Mouse (Mus musculus) midbrain, embryonic 16.5 days (tissue): ENCODE results near the gene Tmem242. TPM values are rescaled to one million over a fixed set of nuclear protein-coding genes. Genes with fewer than 3 reads are reported as not detected.

Source experiments
- ATAC-seq: fragments of 200-750 bp; cut with Nextera tagmentation; 2 replicates; pipeline ENCODE4 v1.8.0; 2017; ENCODE audit warnings: moderate TSS enrichment
- H3K27ac ChIP-seq: fragments of 300-500 bp; sonication (generic); 2 replicates; pipeline ENCODE4 v1.5.1; 2014; ENCODE audit warnings: mild to moderate bottlenecking, low read length, mixed read lengths
- H3K27me3 ChIP-seq: fragments of 300-500 bp; sonication (generic); 2 replicates; pipeline ENCODE4 v1.6.1; 2014; ENCODE audit warnings: low read depth, low read length, mixed read lengths; ENCODE audit not compliant: control insufficient read depth, insufficient read depth
- H3K36me3 ChIP-seq: fragments of 300-500 bp; sonication (generic); 2 replicates; pipeline ENCODE4 v1.6.1; 2014; ENCODE audit warnings: mild to moderate bottlenecking, low read length, moderate library complexity, mixed read lengths; ENCODE audit not compliant: control insufficient read depth, insufficient read depth
- H3K4me1 ChIP-seq: fragments of 300-500 bp; sonication (generic); 2 replicates; pipeline ENCODE4 v1.6.1; 2014; ENCODE audit warnings: mild to moderate bottlenecking, low read length, mixed read lengths; ENCODE audit not compliant: control insufficient read depth, insufficient read depth
- H3K4me2 ChIP-seq: fragments of 300-500 bp; sonication (generic); 2 replicates; pipeline ENCODE4 v1.6.1; 2014; ENCODE audit warnings: mild to moderate bottlenecking, low read length, mixed read lengths
- H3K4me3 ChIP-seq: fragments of 300-500 bp; sonication (generic); 2 replicates; pipeline ENCODE4 v1.5.1; 2014; ENCODE audit warnings: low read depth, mild to moderate bottlenecking, low read length, moderate library complexity, mixed read lengths
- H3K9ac ChIP-seq: fragments of 300-500 bp; sonication (generic); 2 replicates; pipeline ENCODE4 v1.6.1; 2014; ENCODE audit warnings: low read depth, low read length, mixed read lengths
- H3K9me3 ChIP-seq: fragments of 300-500 bp; sonication (generic); replicated peaks from 2 replicates; pipeline ENCODE4 v1.6.1; 2014; ENCODE audit warnings: mild to moderate bottlenecking, low read length, mixed read lengths; ENCODE audit not compliant: control insufficient read depth, poor library complexity, severe bottlenecking
- WGBS: fragments of 180-500 bp; shearing (Covaris S2); extraction: QIAGEN DNeasy Blood & Tissue Kit; methylation state at CpG from one replicate; pipeline ENCODE4 v1.1.7; 2014; 5-methylcytosine and 5-hydroxymethylcytosine counted together
- polyA plus RNA-seq: library from polyadenylated mRNA; unstranded; fragments of >200 nt; fragmentation: Nextera tagmentation; extraction: Ambion mirVana; gene quantifications from 2 replicates; pipeline ENCODE4 v1.2.1, GENCODE M21; 2015

Tmem242 gene
- 96.3 and 109 TPM in 2 replicates for polyA plus RNA-seq

DNA sequence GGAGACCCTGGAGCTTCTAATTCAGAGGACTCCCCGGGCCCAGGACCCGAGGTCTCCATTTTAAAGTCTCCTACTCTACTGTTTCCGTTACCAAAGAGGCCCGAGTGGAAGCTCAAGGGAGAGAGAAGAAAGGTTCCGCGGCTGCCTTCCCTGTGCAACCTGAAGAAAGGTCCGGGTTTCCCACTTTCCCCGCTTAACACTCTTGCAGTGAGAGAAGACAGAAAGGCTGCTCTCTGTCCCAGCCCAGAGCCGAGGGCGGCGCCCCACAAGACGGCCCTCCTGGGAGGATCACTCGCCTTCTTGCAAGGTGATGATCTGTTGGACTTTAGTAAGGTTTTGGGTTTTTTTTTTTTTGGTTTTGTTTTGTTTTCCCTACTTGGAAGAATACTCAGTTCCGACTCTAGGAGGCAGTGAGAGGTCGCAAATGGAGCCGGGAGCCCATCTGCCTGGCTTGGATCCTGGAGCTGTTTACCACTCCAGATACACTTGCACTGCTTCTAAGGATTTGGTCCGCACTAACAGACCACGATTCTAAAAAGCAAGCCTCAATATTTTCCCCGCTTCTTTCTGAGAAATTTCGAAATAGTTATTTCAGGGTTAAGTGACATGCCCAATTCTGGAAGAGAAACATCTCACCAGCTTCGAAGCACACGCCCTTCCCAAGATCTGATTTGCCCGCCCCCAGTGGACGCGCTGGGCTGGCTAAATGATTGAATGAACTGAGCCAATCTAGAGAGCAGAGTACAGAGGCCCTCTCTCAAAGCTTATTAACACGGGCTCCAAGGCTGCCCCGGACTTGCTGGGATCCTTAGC, at the start of gene Tmem242:
TSS of gene Tmem242 (minus strand) at position 101 of the 813 bp plus-strand sequence.
- peak within 1 kb of the TSS; percentile 50 for H3K4me3 ChIP-seq
- ATAC-seq, result peak; percentile 97
- H3K9ac ChIP-seq, result peak within 1 kb of the TSS; percentile 64
- no peaks in the 10 kb centered on the region for H3K9me3 ChIP-seq
- H3K4me1 ChIP-seq, result peaks cover 17% of the 10 kb centered on the region
- no peaks in the 10 kb centered on the region for H3K36me3 ChIP-seq
- under 1% methylated on average over 27 of the region's 27 CpGs for WGBS
- H3K27me3 ChIP-seq, result no peaks in the 10 kb centered on the region
- H3K4me2 ChIP-seq, result peak within 1 kb of the TSS; percentile 91
- H3K27ac ChIP-seq, result peak within 1 kb of the TSS; percentile 85

DNA sequence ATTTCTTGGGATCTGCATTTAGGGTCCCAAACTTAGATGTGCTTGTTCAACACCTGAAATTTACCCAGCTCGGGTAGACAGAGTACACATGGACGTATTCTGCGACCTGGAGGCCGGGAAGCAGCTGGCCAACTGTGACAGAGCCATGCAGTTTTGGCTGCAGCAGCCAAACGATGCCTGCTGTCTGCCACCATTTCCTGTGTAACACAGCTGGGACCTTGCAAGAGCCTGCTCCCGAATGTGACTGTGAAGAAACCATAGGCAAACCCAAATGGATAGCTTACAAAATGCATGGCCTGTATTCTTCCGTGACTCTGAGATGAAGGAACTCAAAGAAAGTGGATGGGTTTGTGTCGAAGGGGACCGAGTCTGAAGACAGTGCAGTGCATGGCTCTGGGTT, 48.1 kb upstream of the Tmem242 start:
- H3K36me3 ChIP-seq, result no peaks in the 10 kb centered on the region
- ATAC-seq, result no peak
- peaks cover 4% of the 10 kb centered on the region for H3K4me1 ChIP-seq
- no peaks in the 10 kb centered on the region for H3K27me3 ChIP-seq
- no peak overlapping the region for H3K9ac ChIP-seq
- 69% methylated on average over 9 of the region's 9 CpGs for WGBS
- H3K4me3 ChIP-seq, result no peak overlapping the region
- no peak overlapping the region for H3K4me2 ChIP-seq
- no peaks in the 10 kb centered on the region for H3K9me3 ChIP-seq
- no peak overlapping the region for H3K27ac ChIP-seq

DNA sequence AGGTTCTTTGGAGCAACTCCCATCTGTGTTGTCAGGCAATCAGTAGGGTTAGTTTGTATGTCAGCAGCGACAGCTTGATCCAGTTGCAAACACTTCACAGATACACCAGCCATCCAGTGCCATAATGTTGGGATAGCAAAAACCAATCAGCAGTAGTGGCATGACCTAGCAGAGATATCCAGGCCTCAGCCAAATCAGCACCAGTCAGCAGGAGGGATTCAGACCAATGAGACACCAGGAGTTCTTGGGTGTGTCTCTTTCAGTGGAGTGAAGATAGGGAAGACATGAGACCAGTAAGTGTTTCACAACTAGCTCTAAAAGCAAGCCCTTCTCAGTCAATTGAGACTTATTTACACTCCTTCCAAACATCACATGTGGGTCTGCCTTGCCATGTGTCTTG, 44.6 kb upstream of the Tmem242 start:
- Histone ChIP-seq H3K27me3 (no peaks in the 10 kb centered on the region), H3K9me3 (no peaks in the 10 kb centered on the region), H3K27ac (no peak overlapping the region), H3K4me2 (no peak overlapping the region), H3K9ac (no peak overlapping the region), H3K4me3 (no peak overlapping the region), H3K36me3 (no peaks in the 10 kb centered on the region), H3K4me1 (no peaks in the 10 kb centered on the region)
- WGBS, result 90% methylated on average over 1 of the region's 1 CpGs
- ATAC-seq, result no peak

DNA sequence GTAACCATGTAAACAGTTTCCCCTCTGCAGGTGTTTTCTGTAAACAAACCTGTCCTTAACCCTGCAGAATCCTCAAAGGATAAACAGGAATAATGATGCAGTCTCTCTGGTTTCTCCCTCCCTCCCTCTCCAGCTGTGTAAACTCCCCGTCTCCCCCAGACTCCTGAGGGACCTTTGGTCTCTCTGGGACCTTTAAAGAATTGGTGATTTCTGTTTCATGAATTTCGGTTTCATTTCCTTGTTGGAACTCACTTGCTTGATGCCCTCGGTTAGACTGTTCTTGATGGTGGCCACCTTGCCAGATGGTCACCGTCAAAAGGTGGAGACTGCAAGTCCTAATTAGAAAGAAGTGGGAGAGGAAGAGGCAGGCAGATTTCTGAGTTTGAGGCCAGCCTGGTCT, 43.4 kb upstream of the Tmem242 start:
- H3K4me2 ChIP-seq, result no peak overlapping the region
- no peaks in the 10 kb centered on the region for H3K9me3 ChIP-seq
- no peak overlapping the region for H3K4me3 ChIP-seq
- no peaks in the 10 kb centered on the region for H3K4me1 ChIP-seq
- no peaks in the 10 kb centered on the region for H3K36me3 ChIP-seq
- WGBS, result 76% methylated on average over 4 of the region's 4 CpGs
- no peak for ATAC-seq
- H3K27me3 ChIP-seq, result no peaks in the 10 kb centered on the region
- H3K9ac ChIP-seq, result no peak overlapping the region
- no peak overlapping the region for H3K27ac ChIP-seq

DNA sequence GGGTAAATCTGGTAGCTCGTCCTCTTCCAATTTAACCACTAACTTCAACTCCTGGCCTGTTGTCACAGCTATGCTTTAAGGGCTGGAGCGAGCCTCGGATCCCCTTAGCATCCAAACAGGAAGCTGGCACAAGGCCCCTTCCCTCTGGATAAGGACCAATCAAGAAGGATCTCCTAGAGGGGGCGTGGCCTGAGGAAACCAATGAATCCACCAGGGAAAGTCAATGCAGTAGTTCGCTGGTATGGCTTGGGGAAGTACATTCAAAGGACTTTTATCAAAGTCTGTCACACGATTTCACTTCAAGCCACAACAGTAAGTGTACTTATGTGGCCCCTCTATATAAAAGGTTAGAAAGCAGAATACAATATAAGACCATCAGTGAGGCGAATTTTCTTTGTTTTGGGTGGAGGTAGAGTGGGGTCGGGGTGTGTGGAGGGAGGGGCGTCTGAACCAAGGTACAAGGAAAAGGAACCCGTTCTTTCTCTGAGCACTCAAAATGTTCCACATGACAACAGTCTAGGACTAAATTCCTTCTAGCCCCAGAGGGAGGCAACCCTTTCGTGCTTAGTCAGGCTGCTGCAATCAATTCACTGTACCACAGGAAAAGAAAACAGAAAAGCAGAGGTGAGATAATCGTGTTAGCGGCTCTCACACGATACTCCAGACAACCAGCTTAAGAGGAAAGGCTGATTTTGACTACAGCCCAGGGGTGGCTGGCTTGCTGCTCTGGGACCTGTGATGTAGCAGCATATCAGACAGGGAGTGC, 36.1 kb upstream of the Tmem242 start:
- WGBS, result 70% methylated on average over 14 of the region's 14 CpGs

DNA sequence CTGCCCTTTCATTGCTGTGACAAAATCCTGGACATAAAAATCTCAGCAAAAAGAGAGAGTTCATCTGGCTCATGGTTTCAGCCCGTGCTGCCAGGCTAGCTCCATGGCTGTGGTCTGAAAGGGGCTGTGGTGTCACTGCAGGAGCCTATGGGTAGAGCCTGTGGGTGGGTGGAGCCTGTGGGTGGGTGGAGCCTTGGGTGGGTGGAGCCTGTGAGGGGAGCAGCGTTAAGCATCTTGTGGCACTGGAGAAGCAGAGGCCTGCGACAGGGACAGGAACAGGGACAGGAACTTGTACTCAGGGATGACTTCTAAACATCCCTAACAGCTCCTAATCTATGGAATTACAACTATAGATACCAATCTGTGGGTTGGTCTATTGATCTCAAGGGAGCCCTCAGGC, 32.2 kb upstream of the Tmem242 start:
- WGBS, result 48% methylated on average over 3 of the region's 3 CpGs
- H3K27ac ChIP-seq, result no peak overlapping the region
- H3K4me1 ChIP-seq, result no peaks in the 10 kb centered on the region
- no peak for ATAC-seq
- no peaks in the 10 kb centered on the region for H3K27me3 ChIP-seq
- no peak overlapping the region for H3K9ac ChIP-seq
- no peak overlapping the region for H3K4me2 ChIP-seq
- no peak overlapping the region for H3K4me3 ChIP-seq
- no peaks in the 10 kb centered on the region for H3K9me3 ChIP-seq
- H3K36me3 ChIP-seq, result no peaks in the 10 kb centered on the region

More for the DNA sequence above, 36.1 kb upstream of the Tmem242 start:
- H3K9ac ChIP-seq, result no peak overlapping the region
- ATAC-seq, result no peak
- no peaks in the 10 kb centered on the region for H3K4me1 ChIP-seq
- H3K9me3 ChIP-seq, result no peaks in the 10 kb centered on the region
- H3K4me3 ChIP-seq, result no peak overlapping the region
- no peak overlapping the region for H3K27ac ChIP-seq
- no peaks in the 10 kb centered on the region for H3K27me3 ChIP-seq
- no peak overlapping the region for H3K4me2 ChIP-seq
- no peaks in the 10 kb centered on the region for H3K36me3 ChIP-seq

DNA sequence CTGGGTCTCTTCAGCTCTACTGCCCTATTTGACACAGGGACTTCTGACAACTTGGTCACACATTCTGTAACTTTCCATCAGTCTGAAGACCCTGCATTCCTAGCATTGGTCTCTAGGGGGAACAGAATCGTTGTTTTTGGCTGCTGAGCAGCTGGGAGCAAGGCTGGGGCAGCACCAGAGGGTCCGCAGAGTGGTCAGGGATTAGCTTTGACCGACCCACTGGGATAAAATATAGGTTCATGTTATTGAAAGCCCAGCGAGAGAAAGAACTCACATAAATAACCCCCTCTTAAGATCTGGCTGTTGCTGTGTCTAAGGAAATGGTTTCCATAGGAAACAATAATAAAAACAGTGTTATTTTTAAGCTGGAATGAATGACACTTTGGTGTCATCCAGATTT, 27.1 kb upstream of the Tmem242 start:
- Histone ChIP-seq H3K9me3 (no peaks in the 10 kb centered on the region), H3K27ac (no peak overlapping the region), H3K9ac (no peak overlapping the region), H3K36me3 (no peaks in the 10 kb centered on the region), H3K4me1 (no peaks in the 10 kb centered on the region), H3K4me3 (no peak overlapping the region), H3K4me2 (no peak overlapping the region), H3K27me3 (no peaks in the 10 kb centered on the region)
- no peak for ATAC-seq
- 44% methylated on average over 4 of the region's 4 CpGs for WGBS

DNA sequence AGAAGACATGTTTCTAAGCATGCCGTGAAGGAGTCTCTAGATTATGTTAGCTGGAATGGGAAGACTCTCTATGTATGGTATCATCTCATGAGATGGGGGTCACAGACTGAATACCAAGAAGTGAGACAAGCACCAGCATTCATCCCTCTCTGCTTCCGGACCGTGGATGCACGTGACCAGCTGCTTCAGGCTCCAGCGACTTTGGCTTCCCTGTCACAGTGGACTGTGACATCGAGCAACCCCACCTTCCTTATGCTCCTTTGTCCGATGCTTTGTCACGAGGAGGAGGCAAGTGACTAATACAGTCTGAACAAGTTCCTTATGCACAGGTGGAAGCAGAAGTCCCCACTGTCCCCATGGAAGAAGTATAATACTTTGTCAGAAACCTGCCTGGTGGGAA, 26.7 kb upstream of the Tmem242 start:
- no peak for ATAC-seq
- Histone ChIP-seq H3K36me3 (no peaks in the 10 kb centered on the region), H3K4me1 (no peaks in the 10 kb centered on the region), H3K27me3 (no peaks in the 10 kb centered on the region), H3K9me3 (no peaks in the 10 kb centered on the region), H3K27ac (no peak overlapping the region), H3K9ac (no peak overlapping the region), H3K4me2 (no peak overlapping the region), H3K4me3 (no peak overlapping the region)
- 74% methylated on average over 8 of the region's 8 CpGs for WGBS

DNA sequence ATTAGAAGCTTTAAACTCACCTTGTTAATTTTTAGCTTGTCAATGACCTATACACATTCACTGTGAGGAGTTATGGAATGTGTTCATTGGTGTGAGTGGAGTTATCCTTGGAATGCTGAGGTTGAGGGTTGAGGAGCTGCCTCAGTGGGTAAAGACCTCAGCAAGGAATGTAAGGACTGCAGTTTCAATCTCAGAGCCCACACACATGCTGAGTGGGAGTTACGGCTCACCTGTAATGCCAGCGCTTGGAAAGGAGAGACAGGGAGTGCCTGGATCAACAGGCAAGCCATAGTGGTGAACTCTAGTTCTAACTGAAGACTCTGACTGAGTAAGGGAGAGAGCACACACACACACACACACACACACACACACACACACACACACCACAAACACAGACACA, 23.9 kb upstream of the Tmem242 start:
- ATAC-seq, result no peak

More for the DNA sequence above, 23.9 kb upstream of the Tmem242 start:
- Histone ChIP-seq H3K9me3 (no peaks in the 10 kb centered on the region), H3K27ac (no peak overlapping the region), H3K4me1 (no peaks in the 10 kb centered on the region), H3K4me3 (no peak overlapping the region), H3K27me3 (no peaks in the 10 kb centered on the region), H3K4me2 (no peak overlapping the region), H3K9ac (no peak overlapping the region), H3K36me3 (no peaks in the 10 kb centered on the region)
- WGBS, result 96% methylated on average over 2 of the region's 2 CpGs
